Mouse (Mus musculus) olfactory bulb, adult 2 months (tissue): ENCODE results near the gene Csrp2.

ENCODE experiments used
- CTCF ChIP-seq: fragments of 200-500 bp; IDR thresholded peaks from 2 replicates; pipeline ENCODE4 v1.5.1; 2012; ENCODE audit warnings: low read depth, mild to moderate bottlenecking, low read length, moderate library complexity; ENCODE audit not compliant: insufficient read depth
- POLR2A ChIP-seq: fragments of 200-500 bp; IDR thresholded peaks from 2 replicates; pipeline ENCODE4 v1.6.1; 2012; ENCODE audit warnings: mild to moderate bottlenecking, low read depth, low read length, moderate library complexity; ENCODE audit not compliant: insufficient read depth

- TF ChIP-seq POLR2A (no peak), CTCF (no peak)
Measured at GRCm38 (mm10) chr10:110974463-110974862, 54.9 kb downstream of the Csrp2 start.
